ENCODE assay signal across 28 mouse cellular contexts in the genomic region with DNA sequence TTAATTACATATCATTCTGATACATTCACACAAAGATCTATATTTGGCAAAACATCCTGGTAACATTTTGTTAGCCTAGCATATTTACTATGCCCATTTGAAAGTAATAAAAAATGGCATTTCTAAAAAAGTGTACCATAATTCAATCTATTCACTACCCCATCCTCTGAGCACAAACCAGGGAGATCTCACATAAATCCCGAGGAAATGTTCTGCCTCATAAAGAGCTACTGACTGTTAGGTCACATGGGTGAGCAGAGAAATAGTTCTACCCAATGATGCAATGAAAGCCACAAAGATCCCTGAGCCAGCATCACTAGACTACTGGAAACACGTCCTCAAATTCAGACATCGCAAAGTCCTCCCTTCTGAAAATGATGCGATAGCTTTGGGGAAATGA.
"Had no signal": no experiment of that assay in that cellular context is flagged by ENCODE, and none has a peak within 500 bp of the region (broad histone marks: within the 10 kb centered on the region; RNA-seq: fewer than 3 reads in every experiment).

No protein-coding gene starts in this region.

- H3K36me3 ChIP-seq: embryonic facial prominence, embryonic 10.5 days; embryonic facial prominence, embryonic 12.5 days; embryonic facial prominence, embryonic 13.5 days; embryonic facial prominence, embryonic 15.5 days; forebrain, embryonic 10.5 days; forebrain, embryonic 12.5 days; forebrain, embryonic 15.5 days had no signal

- H3K4me3 ChIP-seq: embryonic facial prominence, embryonic 10.5 days; embryonic facial prominence, embryonic 12.5 days; embryonic facial prominence, embryonic 13.5 days; embryonic facial prominence, embryonic 15.5 days; erythroblast, embryonic 14.5 days; forebrain, embryonic 10.5 days; forebrain, embryonic 12.5 days; forebrain, embryonic 13.5 days; forebrain, embryonic 15.5 days; gastrocnemius, adult 2 months had no signal

- H3K9me3 ChIP-seq: embryonic facial prominence, embryonic 10.5 days; embryonic facial prominence, embryonic 12.5 days; embryonic facial prominence, embryonic 13.5 days; embryonic facial prominence, embryonic 15.5 days; forebrain, embryonic 10.5 days; forebrain, embryonic 12.5 days; forebrain, embryonic 13.5 days; forebrain, embryonic 15.5 days had no signal

- ATAC-seq: forebrain, embryonic 13.5 days; forebrain, embryonic 14.5 days; forebrain, embryonic 15.5 days; forebrain, embryonic 16.5 days; forebrain, postnatal 0 days had no signal

- H3K9ac ChIP-seq: embryonic facial prominence, embryonic 12.5 days; embryonic facial prominence, embryonic 13.5 days; embryonic facial prominence, embryonic 15.5 days; forebrain, embryonic 12.5 days; forebrain, embryonic 13.5 days; forebrain, embryonic 15.5 days; forebrain, postnatal 0 days had no signal

- H3K27ac ChIP-seq: embryonic facial prominence, embryonic 10.5 days; embryonic facial prominence, embryonic 12.5 days; embryonic facial prominence, embryonic 13.5 days; embryonic facial prominence, embryonic 15.5 days; forebrain, embryonic 10.5 days; forebrain, embryonic 12.5 days; forebrain, embryonic 13.5 days; forebrain, embryonic 15.5 days; gastrocnemius, adult 2 months had no signal

- H3K4me2 ChIP-seq: embryonic facial prominence, embryonic 12.5 days; embryonic facial prominence, embryonic 13.5 days; embryonic facial prominence, embryonic 15.5 days; forebrain, embryonic 12.5 days; forebrain, embryonic 13.5 days; forebrain, embryonic 15.5 days had no signal

- H3K4me1 ChIP-seq: forebrain, embryonic 12.5 days; forebrain, embryonic 13.5 days; forebrain, embryonic 15.5 days had no signal

- H3K27me3 ChIP-seq: embryonic facial prominence, embryonic 12.5 days; embryonic facial prominence, embryonic 15.5 days; forebrain, embryonic 12.5 days; forebrain, embryonic 13.5 days; forebrain, embryonic 15.5 days had no signal

- DNase-seq: cerebellum, adult 2 months; cerebellum, adult 8-10 months; cerebellum, adult 9-10 months; cerebellum, adult 9-11 months; cerebellum, postnatal 10 days; cerebellum, postnatal 14 days; cerebellum, postnatal 25 days; cerebellum, postnatal 36 days; embryo, embryonic 11 days; forebrain, postnatal 0 days; gastrocnemius, adult 2 months; gastrocnemius, postnatal 10 days; gastrocnemius, postnatal 14 days; gastrocnemius, postnatal 25 days; gastrocnemius, postnatal 36 days; heart, adult 11 months; heart, adult 18-20 months had no signal
